Mouse (Mus musculus) right cerebral cortex, postnatal 25 days (tissue): Measurements from ENCODE around the gene Mtx2.

ENCODE experiments used
- DNase-seq: peaks from one replicate; pipeline ENCODE4 v3.0.0; 2022

Gene Mtx2

GRCm38 (mm10) chr2:74925968-74926814 lies 100.6 kb downstream of the Mtx2 start:
- DNase-seq = no peak
